Mouse (Mus musculus): ENCODE results near the gene Gtf2a1l.

GRCm38 (mm10) chr17:88621374-88621773 is 47.1 kb upstream of the Gtf2a1l start:
- TF ChIP-seq POLR2A (IDR thresholded peaks at IDR 0.05; ENCODE audit: insufficient read depth, low read depth, low read length) (no peak), CTCF (IDR thresholded peaks at IDR 0.05) (no peak)

All from heart, adult 2 months (tissue).